Mouse (Mus musculus): ENCODE data around the gene 9430038I01Rik.

9430038I01Rik gene

GRCm38 (mm10) chr7:137364571-137364970 lies 46.0 kb downstream of the 9430038I01Rik start:
- DNase-seq = no peak

DNA sequence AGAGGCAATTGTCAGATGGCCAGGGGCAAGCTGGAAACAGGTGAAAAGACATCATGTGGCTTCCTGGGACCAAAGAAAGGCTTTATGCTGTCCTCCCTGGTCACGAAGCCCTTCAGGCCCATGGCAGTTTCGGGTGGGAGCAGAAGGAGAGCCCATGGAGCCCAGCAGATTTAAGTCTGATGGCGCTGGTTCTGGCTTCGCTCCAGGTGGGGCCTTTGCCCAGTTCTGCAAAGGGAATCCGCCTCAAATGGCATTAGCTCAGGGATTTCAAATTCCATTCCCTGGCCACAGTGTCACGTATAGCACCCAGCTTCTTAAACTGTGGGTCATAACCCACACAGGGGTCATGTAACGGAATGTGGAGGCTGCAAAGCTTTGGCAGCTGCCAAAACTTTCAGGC lies 63.7 kb downstream of the 9430038I01Rik start:
- DNase-seq = no peak

- DNase-seq = no peak
Observed at GRCm38 (mm10) chr7:137346068-137346467, 64.5 kb downstream of the 9430038I01Rik start.

GRCm38 (mm10) chr7:137333951-137334350 lies 76.6 kb downstream of the 9430038I01Rik start:
- no peak for DNase-seq

Measured in cerebellum, adult 9-11 months (tissue).